12 mouse cellular contexts compared by ENCODE assay signal in genomic region chr4:86029486-86029885, GRCm38 (mm10).
"Had no signal": no experiment of that assay in that cellular context is flagged by ENCODE, and none has a peak within 500 bp of the region (broad histone marks: within the 10 kb centered on the region; RNA-seq: fewer than 3 reads in every experiment).

No protein-coding gene starts in this region.

- H3K36me3 ChIP-seq: intestine, embryonic 15.5 days; kidney, embryonic 15.5 days; limb, embryonic 10.5 days; liver, embryonic 13.5 days; midbrain, embryonic 13.5 days had no signal

- H3K9ac ChIP-seq: intestine, embryonic 15.5 days; kidney, embryonic 15.5 days; liver, embryonic 13.5 days; liver, postnatal 0 days; midbrain, embryonic 13.5 days had no signal

- H3K27ac ChIP-seq: intestine, embryonic 15.5 days; kidney, embryonic 15.5 days; left cerebral cortex, adult 2 months; limb, embryonic 10.5 days; liver, embryonic 13.5 days; midbrain, embryonic 13.5 days had no signal

- DNase-seq: kidney, adult 2 months; kidney, postnatal 14 days; liver, embryonic 13.5 days; liver, postnatal 0 days; right cerebral cortex, postnatal 14 days; thymus, adult 2 months; thymus, postnatal 25 days had no signal

- H3K4me3 ChIP-seq: intestine, embryonic 15.5 days; kidney, embryonic 15.5 days; left cerebral cortex, adult 2 months; limb, embryonic 10.5 days; liver, embryonic 13.5 days; midbrain, embryonic 13.5 days had no signal

- H3K27me3 ChIP-seq: intestine, embryonic 15.5 days; kidney, embryonic 15.5 days; liver, embryonic 13.5 days; midbrain, embryonic 13.5 days had no signal

- H3K4me1 ChIP-seq: liver, embryonic 13.5 days had no signal

- H3K4me2 ChIP-seq: intestine, embryonic 15.5 days; kidney, embryonic 15.5 days; liver, embryonic 13.5 days; midbrain, embryonic 13.5 days had no signal

- H3K9me3 ChIP-seq: intestine, embryonic 15.5 days; kidney, embryonic 15.5 days; limb, embryonic 10.5 days; liver, embryonic 13.5 days; midbrain, embryonic 13.5 days had no signal

- ATAC-seq: intestine, embryonic 15.5 days; liver, postnatal 0 days; midbrain, embryonic 13.5 days had no signal
